Mouse (Mus musculus) C2C12 (cell line): ENCODE measurements at regions not wholly inside any gene's neighbourhood (a gene's known extent, or its start where the extent isn't known, plus 50 kb on each side); places are given as distances from the start of the nearest gene placed in this dataset.
"Not testable (repeated sequence)": the region's sequence is repeated elsewhere in the genome, so short reads cannot be mapped to it uniquely, and the experiment has no call there.

Experiments
- CEBPB ChIP-seq: IDR thresholded peaks from one replicate; pipeline ENCODE4 v1.6.1; 2011; ENCODE audit warnings: low read depth, mild to moderate bottlenecking, control low read depth, moderate library complexity
- CTCF ChIP-seq: IDR thresholded peaks from one replicate; pipeline ENCODE4 v1.5.1; 2011; ENCODE audit not compliant: control insufficient read depth, insufficient read depth, insufficient read length
- FOSL1 ChIP-seq: IDR thresholded peaks from one replicate; pipeline ENCODE4 v1.8.0; 2011; ENCODE audit warnings: mild to moderate bottlenecking, low read length; ENCODE audit not compliant: poor library complexity, insufficient read depth, severe bottlenecking
- MYOG ChIP-seq: IDR thresholded peaks from one replicate; pipeline ENCODE4 v1.6.1; 2011; ENCODE audit not compliant: control insufficient read depth, insufficient read length; ENCODE audit errors: extremely low read depth
- USF1 ChIP-seq: IDR thresholded peaks from one replicate; pipeline ENCODE4 v1.6.1; 2011; ENCODE audit warnings: low read depth, mild to moderate bottlenecking, control low read depth, moderate library complexity

DNA sequence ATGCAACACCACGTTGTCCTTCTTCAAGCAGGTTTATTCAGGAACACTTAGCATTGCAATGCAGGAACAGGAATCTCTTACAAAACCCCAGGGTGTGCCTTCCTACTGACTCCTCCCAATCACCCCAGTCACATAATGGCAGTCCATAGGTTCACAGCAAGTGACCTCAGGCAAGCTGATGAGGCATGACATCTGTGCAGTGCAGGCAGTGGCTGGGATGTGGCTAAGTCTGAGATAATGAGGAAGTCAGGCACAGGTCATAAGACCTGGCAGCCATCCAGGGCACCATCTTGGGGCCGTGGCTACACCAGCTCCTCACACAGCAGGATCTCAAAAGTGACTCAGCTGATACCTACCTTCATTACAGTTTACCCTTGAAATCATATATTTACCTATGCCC is 599.1 kb upstream of the Negr1 start:
- TF ChIP-seq CTCF, MYOG, CEBPB, FOSL1, USF1: not testable (repeated sequence)
